Mouse (Mus musculus) right cerebral cortex, adult 18-20 months (tissue): Measurements from ENCODE around the gene Dgkg.
A peak's percentile ranks its signal among the peaks of the same experiment; 100 is the strongest.

Source experiments
- DNase-seq: peaks from one replicate; pipeline ENCODE4 v3.0.0; 2022; ENCODE audit warnings: mixed read lengths

Gene Dgkg

GRCm38 (mm10) chr16:22542691-22543141 lies 114.3 kb downstream of the Dgkg start:
- DNase-seq: no peak

- no peak for DNase-seq
Observed at GRCm38 (mm10) chr16:22539275-22539674, 117.7 kb downstream of the Dgkg start.

GRCm38 (mm10) chr16:22536581-22537160 lies 120.3 kb downstream of the Dgkg start:
- no peak for DNase-seq

- DNase-seq: no peak
Observed at GRCm38 (mm10) chr16:22533087-22533486, 123.9 kb downstream of the Dgkg start.

- no peak for DNase-seq
Observed at GRCm38 (mm10) chr16:22531834-22532233, 125.2 kb downstream of the Dgkg start.

GRCm38 (mm10) chr16:22531041-22531440 lies 126.0 kb downstream of the Dgkg start:
- no peak for DNase-seq

GRCm38 (mm10) chr16:22527499-22527939 lies 129.5 kb downstream of the Dgkg start:
- no peak for DNase-seq

- DNase-seq: no peak
Observed at GRCm38 (mm10) chr16:22526386-22526785, 130.6 kb downstream of the Dgkg start.

- peak; percentile 72 for DNase-seq
Observed at GRCm38 (mm10) chr16:22517431-22518384, 139.3 kb downstream of the Dgkg start.

- no peak for DNase-seq
Observed at GRCm38 (mm10) chr16:22515476-22515875, 141.5 kb downstream of the Dgkg start.

GRCm38 (mm10) chr16:22510861-22511637 lies 146.0 kb downstream of the Dgkg start:
- DNase-seq: no peak

GRCm38 (mm10) chr16:22508936-22509563 lies 148.0 kb downstream of the Dgkg start:
- peak; percentile 57 for DNase-seq

GRCm38 (mm10) chr16:22505656-22506055 lies 151.4 kb downstream of the Dgkg start:
- no peak for DNase-seq

- DNase-seq: peak; percentile 72
Observed at GRCm38 (mm10) chr16:22504851-22505250, 152.2 kb downstream of the Dgkg start.

GRCm38 (mm10) chr16:22504049-22504448 lies 153.0 kb downstream of the Dgkg start:
- DNase-seq: no peak

- DNase-seq: no peak
Observed at GRCm38 (mm10) chr16:22503467-22503866, 153.6 kb downstream of the Dgkg start.

- DNase-seq: no peak
Observed at GRCm38 (mm10) chr16:22501855-22502254, 155.2 kb downstream of the Dgkg start.

- no peak for DNase-seq
Observed at GRCm38 (mm10) chr16:22500561-22500960, 156.5 kb downstream of the Dgkg start.

- no peak for DNase-seq
Observed at GRCm38 (mm10) chr16:22499951-22500350, 157.1 kb downstream of the Dgkg start.

GRCm38 (mm10) chr16:22499447-22499846 lies 157.6 kb downstream of the Dgkg start:
- DNase-seq: no peak

GRCm38 (mm10) chr16:22497976-22498375 lies 159.0 kb downstream of the Dgkg start:
- DNase-seq: no peak

- DNase-seq: no peak
Observed at GRCm38 (mm10) chr16:22495259-22495658, 161.8 kb downstream of the Dgkg start.

GRCm38 (mm10) chr16:22494815-22495214 lies 162.2 kb downstream of the Dgkg start:
- no peak for DNase-seq
